Mouse (Mus musculus) midbrain, embryonic 12.5 days (tissue): ENCODE data around the gene Il2rb. TPM values are rescaled to one million over a fixed set of nuclear protein-coding genes. Genes with fewer than 3 reads are reported as not detected.

Experiments used
- ATAC-seq: fragments of 200-750 bp; cut with Nextera tagmentation; 2 replicates; pipeline ENCODE4 v1.8.0; 2017; ENCODE audit warnings: low read depth, moderate TSS enrichment, moderate library complexity; ENCODE audit not compliant: low FRiP score
- H3K27ac ChIP-seq: fragments of 300-500 bp; sonication (generic); replicated peaks from 2 replicates; pipeline ENCODE4 v1.5.1; 2016; ENCODE audit warnings: mild to moderate bottlenecking
- H3K27me3 ChIP-seq: fragments of 300-500 bp; sonication (generic); 2 replicates; pipeline ENCODE4 v1.6.1; 2016; ENCODE audit warnings: mild to moderate bottlenecking
- H3K36me3 ChIP-seq: fragments of 300-500 bp; sonication (generic); 2 replicates; pipeline ENCODE4 v1.6.1; 2016
- H3K4me1 ChIP-seq: fragments of 300-500 bp; sonication (generic); 2 replicates; pipeline ENCODE4 v1.6.1; 2016
- H3K4me2 ChIP-seq: fragments of 300-500 bp; sonication (generic); replicated peaks from 2 replicates; pipeline ENCODE4 v1.6.1; 2016; ENCODE audit warnings: mild to moderate bottlenecking, moderate library complexity
- H3K4me3 ChIP-seq: fragments of 300-500 bp; sonication (generic); 2 replicates; pipeline ENCODE4 v1.5.1; 2016; ENCODE audit warnings: mild to moderate bottlenecking
- H3K9ac ChIP-seq: fragments of 300-500 bp; sonication (generic); replicated peaks from 2 replicates; pipeline ENCODE4 v1.6.1; 2016; ENCODE audit warnings: mild to moderate bottlenecking, moderate library complexity
- H3K9me3 ChIP-seq: fragments of 300-500 bp; sonication (generic); 2 replicates; pipeline ENCODE4 v1.6.1; 2016; ENCODE audit warnings: mild to moderate bottlenecking
- WGBS: fragments of 180-500 bp; shearing (Covaris S2); methylation state at CpG from one replicate; pipeline ENCODE4 v1.1.7; 2016; 5-methylcytosine and 5-hydroxymethylcytosine counted together
- polyA plus RNA-seq: library from polyadenylated mRNA; unstranded; fragments of >200 nt; fragmentation: Nextera tagmentation; extraction: Ambion mirVana; gene quantifications from 2 replicates; pipeline ENCODE4 v1.2.1, GENCODE M21; 2016

The Il2rb gene
- polyA plus RNA-seq: not detected in 2 replicates

- WGBS: 90% methylated on average over 11 of the region's 11 CpGs
- H3K4me3 ChIP-seq: no peak within 1 kb of the TSS
- no peak within 1 kb of the TSS for H3K27ac ChIP-seq
- H3K4me1 ChIP-seq: no peaks in the 10 kb centered on the region
- no peaks in the 10 kb centered on the region for H3K27me3 ChIP-seq
- no peak for ATAC-seq
- H3K4me2 ChIP-seq: no peak within 1 kb of the TSS
- H3K9me3 ChIP-seq: no peaks in the 10 kb centered on the region
- no peak within 1 kb of the TSS for H3K9ac ChIP-seq
- no peaks in the 10 kb centered on the region for H3K36me3 ChIP-seq
These were observed at the start of gene Il2rb for GRCm38 (mm10) chr15:78494968-78495406. Il2rb (minus strand) TSS chr15:78495271.

DNA sequence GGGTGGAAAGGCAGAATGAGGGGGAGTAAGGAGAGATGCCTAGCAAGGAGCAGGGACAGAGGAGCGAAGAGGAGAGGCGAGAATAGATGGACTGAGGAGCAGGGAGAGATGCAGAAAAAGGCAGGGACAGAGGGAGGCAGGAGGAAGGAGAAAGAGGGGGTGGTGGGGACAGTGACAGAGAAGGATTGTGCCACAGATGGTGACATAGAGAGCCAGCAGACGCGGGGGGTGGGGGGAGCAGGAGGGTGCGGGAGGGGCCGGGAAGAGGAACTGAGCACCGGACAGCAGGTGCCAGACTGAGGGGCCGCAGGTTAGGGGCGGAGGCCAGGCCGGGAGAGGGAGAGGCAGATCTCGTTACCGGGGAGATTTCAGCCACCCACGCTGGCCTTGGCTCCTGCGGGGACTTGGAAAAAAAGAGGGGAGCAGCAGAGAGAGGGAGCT is 49.5 kb upstream of the Il2rb start, which contains the start of gene Sstr3:
TSS of gene Sstr3 (minus strand) at position 125 of the 441 bp plus-strand sequence.
- 12% methylated on average over 14 of the region's 14 CpGs for WGBS
- no peaks in the 10 kb centered on the region for H3K36me3 ChIP-seq
- no peak within 1 kb of the TSS for H3K27ac ChIP-seq
- ATAC-seq: no peak
- peaks cover 25% of the 10 kb centered on the region for H3K4me1 ChIP-seq
- H3K9me3 ChIP-seq: no peaks in the 10 kb centered on the region
- peak within 1 kb of the TSS; percentile 28 for H3K4me2 ChIP-seq
- H3K27me3 ChIP-seq: peaks cover 48% of the 10 kb centered on the region
- H3K4me3 ChIP-seq: no peak within 1 kb of the TSS
- H3K9ac ChIP-seq: peak within 1 kb of the TSS; percentile 28; the same call in 1 of the 2 replicates

DNA sequence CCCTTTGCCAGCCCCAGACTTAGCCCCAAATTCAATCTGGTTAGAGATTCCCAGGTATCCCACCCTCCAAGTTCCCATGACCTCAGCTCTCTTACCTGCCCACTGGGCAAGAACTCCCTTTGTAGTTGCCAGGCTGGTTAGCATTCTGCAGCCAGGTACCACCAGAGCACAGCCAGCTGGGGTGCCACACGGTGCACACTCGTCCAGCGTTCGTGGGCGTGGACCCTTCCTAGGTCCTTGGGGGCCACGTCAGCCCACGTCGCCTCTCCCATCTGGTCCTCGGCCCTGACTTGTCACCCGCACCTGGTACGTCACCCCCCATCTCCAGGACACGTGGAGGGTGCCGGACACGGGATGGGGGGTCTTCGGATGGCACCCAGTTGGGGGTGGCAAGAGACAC is 49.0 kb upstream of the Il2rb start:
- ATAC-seq: no peak

GRCm38 (mm10) chr15:78542767-78543303 is 47.8 kb upstream of the Il2rb start:
- Histone ChIP-seq H3K4me2 (no peak overlapping the region), H3K9ac (no peak overlapping the region), H3K27me3 (peaks cover 58% of the 10 kb centered on the region), H3K36me3 (no peaks in the 10 kb centered on the region), H3K27ac (no peak overlapping the region), H3K4me1 (peaks cover 15% of the 10 kb centered on the region), H3K9me3 (no peaks in the 10 kb centered on the region), H3K4me3 (no peak overlapping the region)
- no peak for ATAC-seq
- 80% methylated on average over 7 of the region's 7 CpGs for WGBS

More for the DNA sequence above, 49.0 kb upstream of the Il2rb start:
- Histone ChIP-seq H3K27me3 (peaks cover 54% of the 10 kb centered on the region), H3K27ac (no peak overlapping the region), H3K9me3 (no peaks in the 10 kb centered on the region), H3K4me1 (peaks cover 25% of the 10 kb centered on the region), H3K36me3 (no peaks in the 10 kb centered on the region), H3K4me3 (no peak overlapping the region), H3K9ac (no peak overlapping the region), H3K4me2 (no peak overlapping the region)
- 84% methylated on average over 15 of the region's 15 CpGs for WGBS

DNA sequence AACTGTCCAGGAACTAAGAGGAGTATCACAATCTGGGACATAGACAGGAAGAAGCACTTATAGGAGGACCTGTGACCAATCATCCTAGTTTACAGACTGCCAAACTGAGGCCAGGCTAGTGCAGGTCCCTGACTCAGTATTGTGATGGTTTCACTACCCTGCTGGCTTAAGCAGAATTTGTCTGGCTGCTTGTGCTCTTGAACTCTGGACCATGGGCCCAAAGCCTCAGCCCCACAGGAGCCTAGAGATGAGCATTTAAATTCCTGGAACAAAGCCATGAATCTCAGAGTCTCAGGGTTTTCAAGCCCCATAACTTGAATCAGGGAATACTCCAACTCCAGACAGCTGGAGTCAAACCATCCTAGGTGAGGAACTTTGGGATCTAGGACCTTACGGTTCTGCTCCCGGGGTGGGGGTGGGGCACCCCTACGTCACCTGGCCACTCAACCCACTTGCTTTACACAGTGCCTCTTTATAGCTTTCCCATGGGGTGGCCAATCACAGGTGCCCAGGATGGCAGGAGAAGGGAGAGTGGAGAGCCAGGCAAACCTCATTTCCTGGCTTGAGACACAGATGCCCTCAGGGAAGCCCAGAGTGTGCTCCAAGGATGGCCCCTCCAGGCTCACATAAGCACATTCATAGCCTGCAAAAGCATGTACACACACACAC is 47.2 kb upstream of the Il2rb start:
- no peak for ATAC-seq
- Histone ChIP-seq H3K36me3 (no peaks in the 10 kb centered on the region), H3K27me3 (peaks cover 58% of the 10 kb centered on the region), H3K9me3 (no peaks in the 10 kb centered on the region), H3K9ac (no peak overlapping the region), H3K4me2 (no peak overlapping the region), H3K4me1 (peaks cover 13% of the 10 kb centered on the region), H3K27ac (no peak overlapping the region), H3K4me3 (no peak overlapping the region)
- 90% methylated on average over 3 of the region's 3 CpGs for WGBS

- ATAC-seq: no peak
These were observed 46.5 kb upstream of the Il2rb start for GRCm38 (mm10) chr15:78541606-78542005.

GRCm38 (mm10) chr15:78541036-78541435 is 46.0 kb upstream of the Il2rb start:
- ATAC-seq: no peak
- Histone ChIP-seq H3K27ac (no peak overlapping the region), H3K9me3 (no peaks in the 10 kb centered on the region), H3K9ac (no peak overlapping the region), H3K36me3 (no peaks in the 10 kb centered on the region), H3K4me3 (no peak overlapping the region), H3K4me1 (peaks cover 15% of the 10 kb centered on the region), H3K4me2 (no peak overlapping the region), H3K27me3 (peaks cover 56% of the 10 kb centered on the region)
- 71% methylated on average over 3 of the region's 3 CpGs for WGBS

More at GRCm38 (mm10) chr15:78541606-78542005, 46.5 kb upstream of the Il2rb start:
- Histone ChIP-seq H3K9ac (no peak overlapping the region), H3K4me1 (peaks cover 13% of the 10 kb centered on the region), H3K4me3 (no peak overlapping the region), H3K27ac (no peak overlapping the region), H3K4me2 (no peak overlapping the region), H3K27me3 (peaks cover 58% of the 10 kb centered on the region), H3K9me3 (no peaks in the 10 kb centered on the region), H3K36me3 (no peaks in the 10 kb centered on the region)
- 72% methylated on average over 3 of the region's 3 CpGs for WGBS

- 39% methylated on average over 10 of the region's 10 CpGs for WGBS
- Histone ChIP-seq H3K4me1 (peaks cover 9% of the 10 kb centered on the region; the same call in 1 of the 2 replicates), H3K4me3 (no peak overlapping the region), H3K27ac (peak overlapping the region; percentile 6; the same call in 1 of the 2 replicates), H3K9me3 (no peaks in the 10 kb centered on the region), H3K4me2 (no peak overlapping the region), H3K36me3 (no peaks in the 10 kb centered on the region), H3K9ac (no peak overlapping the region; the same call in 1 of the 2 replicates), H3K27me3 (peaks cover 25% of the 10 kb centered on the region)
- ATAC-seq: no peak
These were observed 40.8 kb upstream of the Il2rb start for GRCm38 (mm10) chr15:78535723-78536421.

DNA sequence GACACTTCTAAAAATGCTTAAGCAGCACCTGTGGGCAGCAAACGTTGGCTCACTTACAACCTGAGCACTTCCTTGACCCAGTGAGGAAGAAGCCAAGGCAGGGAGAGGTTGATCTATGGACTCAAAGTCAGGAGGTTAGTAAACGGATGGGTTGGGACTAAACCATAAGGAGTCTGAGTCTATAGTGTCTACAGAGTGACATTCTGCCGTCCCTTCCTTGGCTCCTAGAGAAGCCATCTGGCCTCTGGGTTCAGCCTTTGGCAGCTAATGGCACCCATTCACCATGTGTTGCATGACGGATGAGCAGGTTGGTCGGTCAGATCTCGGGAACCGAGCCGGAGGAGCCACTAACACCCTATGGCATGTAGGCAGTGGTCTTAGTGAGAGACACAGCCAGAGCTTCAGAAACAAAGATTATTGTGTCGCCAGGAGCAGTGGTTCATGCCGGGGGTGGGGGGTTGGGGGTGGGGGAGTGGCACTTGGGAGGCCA is 38.3 kb upstream of the Il2rb start:
- H3K4me3 ChIP-seq: no peak overlapping the region
- ATAC-seq: no peak

GRCm38 (mm10) chr15:78532566-78533345 is 37.7 kb upstream of the Il2rb start:
- no peak overlapping the region; the same call in 1 of the 2 replicates for H3K27ac ChIP-seq
- no peak overlapping the region for H3K4me2 ChIP-seq
- H3K9ac ChIP-seq: no peak overlapping the region
- no peak overlapping the region for H3K4me3 ChIP-seq
- H3K4me1 ChIP-seq: peaks cover 25% of the 10 kb centered on the region
- no peaks in the 10 kb centered on the region for H3K9me3 ChIP-seq
- peaks cover 10% of the 10 kb centered on the region for H3K27me3 ChIP-seq
- no peaks in the 10 kb centered on the region for H3K36me3 ChIP-seq
- WGBS: 66% methylated on average over 10 of the region's 10 CpGs
- ATAC-seq: no peak

More for the DNA sequence above, 38.3 kb upstream of the Il2rb start:
- Histone ChIP-seq H3K27ac (no peak overlapping the region), H3K4me1 (peaks cover 25% of the 10 kb centered on the region), H3K27me3 (peaks cover 10% of the 10 kb centered on the region), H3K9ac (no peak overlapping the region), H3K4me2 (no peak overlapping the region), H3K36me3 (no peaks in the 10 kb centered on the region), H3K9me3 (no peaks in the 10 kb centered on the region)
- WGBS: 81% methylated on average over 10 of the region's 10 CpGs

- Histone ChIP-seq H3K27ac (peak overlapping the region; percentile 65), H3K4me2 (peak overlapping the region; percentile 61), H3K27me3 (peaks cover 10% of the 10 kb centered on the region), H3K9ac (peak overlapping the region; percentile 65), H3K36me3 (no peaks in the 10 kb centered on the region), H3K4me1 (peaks cover 25% of the 10 kb centered on the region), H3K4me3 (peak overlapping the region; percentile 39), H3K9me3 (no peaks in the 10 kb centered on the region)
- WGBS: under 1% methylated on average over 25 of the region's 25 CpGs
- ATAC-seq: peak; percentile 80
These were observed 36.9 kb upstream of the Il2rb start for GRCm38 (mm10) chr15:78531901-78532469.
